Mouse (Mus musculus) small intestine, adult 2 months (tissue): ENCODE measurements at regions not wholly inside any gene's neighbourhood (a gene's known extent, or its start where the extent isn't known, plus 50 kb on each side); places are given as distances from the start of the nearest gene placed in this dataset.

Experiments used
- CTCF ChIP-seq: fragments of 200-500 bp; IDR thresholded peaks from 2 replicates; pipeline ENCODE4 v1.5.1; 2012; ENCODE audit warnings: low read depth, mild to moderate bottlenecking, control low read depth, inconsistent platforms, low read length, moderate library complexity, mixed read lengths; ENCODE audit not compliant: insufficient replicate concordance, insufficient read length; ENCODE audit errors: extremely low read depth
- POLR2A ChIP-seq: fragments of 200-500 bp; IDR thresholded peaks from 2 replicates; pipeline ENCODE4 v1.6.1; 2012; ENCODE audit warnings: low read depth, mild to moderate bottlenecking, control low read depth, inconsistent platforms, low read length, moderate library complexity

- TF ChIP-seq POLR2A (no peak), CTCF (no peak)
Observed at GRCm38 (mm10) chr5:118379245-118380051, 134.4 kb downstream of the 2410131K14Rik start.
